Mouse (Mus musculus): ENCODE measurements at regions not wholly inside any gene's neighbourhood (a gene's known extent, or its start where the extent isn't known, plus 50 kb on each side); places are given as distances from the start of the nearest gene placed in this dataset.

DNA sequence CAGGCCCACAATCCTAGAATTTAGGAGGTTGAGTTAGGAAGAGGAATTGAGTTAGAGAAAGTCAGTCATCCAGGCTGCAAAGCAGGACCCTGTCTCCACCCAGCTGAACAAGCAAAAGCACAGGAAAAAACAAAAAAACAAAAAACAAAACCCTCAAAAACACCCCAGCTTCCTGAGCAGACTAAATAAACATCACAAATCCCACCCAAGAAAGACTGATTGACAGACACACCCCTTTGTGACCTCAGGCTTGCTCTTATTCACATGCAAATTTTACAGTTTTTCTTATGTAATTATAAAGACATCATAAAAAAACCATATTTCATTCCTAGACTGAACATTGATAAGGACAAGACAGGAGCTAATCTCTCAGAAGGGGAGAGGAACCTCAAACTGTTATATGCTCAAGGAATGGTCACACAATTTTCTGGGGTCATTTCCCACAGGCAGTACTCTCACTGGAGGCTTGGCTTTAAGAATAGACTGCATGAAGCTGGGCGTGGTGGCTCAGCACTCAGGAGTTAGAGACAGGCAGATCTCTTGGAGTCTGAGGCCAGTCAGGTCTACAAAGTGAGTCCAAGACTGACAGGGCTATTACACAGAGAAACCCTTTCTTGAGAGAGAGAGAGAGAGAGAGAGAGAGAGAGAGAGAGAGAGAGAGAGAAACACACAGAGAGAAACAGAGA, 73.8 kb upstream of the Marcks start:
- no peak for DNase-seq

- DNase-seq = no peak
Observed at GRCm38 (mm10) chr10:37211305-37211704, 72.6 kb upstream of the Marcks start.

DNA sequence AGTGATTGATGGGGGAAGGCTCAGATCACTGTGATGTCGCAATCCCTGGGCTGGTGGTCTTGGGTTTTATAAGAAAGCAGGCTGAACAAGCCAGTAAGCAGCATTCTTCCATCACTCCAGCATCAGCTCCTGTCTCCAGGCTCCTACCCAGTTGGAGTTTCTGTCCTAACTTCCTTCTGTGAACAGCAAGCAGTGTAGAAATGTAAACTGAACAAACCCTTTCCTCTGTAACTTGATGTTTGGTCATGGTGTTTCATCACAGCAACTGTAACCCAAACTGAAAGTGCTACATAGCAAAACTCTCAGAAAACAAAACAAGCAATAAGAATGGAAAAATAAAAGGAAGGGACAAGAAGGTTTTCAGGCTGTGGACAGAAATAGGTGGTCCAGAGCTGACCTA, 71.5 kb upstream of the Marcks start:
- DNase-seq = no peak

GRCm38 (mm10) chr10:37206986-37207385, 68.3 kb upstream of the Marcks start:
- no peak for DNase-seq

- DNase-seq = no peak
Observed at GRCm38 (mm10) chr10:37206546-37206945, 67.8 kb upstream of the Marcks start.

GRCm38 (mm10) chr10:37203709-37204108, 65.0 kb upstream of the Marcks start:
- no peak for DNase-seq

GRCm38 (mm10) chr10:37194798-37195453, 56.2 kb upstream of the Marcks start:
- DNase-seq = no peak

DNA sequence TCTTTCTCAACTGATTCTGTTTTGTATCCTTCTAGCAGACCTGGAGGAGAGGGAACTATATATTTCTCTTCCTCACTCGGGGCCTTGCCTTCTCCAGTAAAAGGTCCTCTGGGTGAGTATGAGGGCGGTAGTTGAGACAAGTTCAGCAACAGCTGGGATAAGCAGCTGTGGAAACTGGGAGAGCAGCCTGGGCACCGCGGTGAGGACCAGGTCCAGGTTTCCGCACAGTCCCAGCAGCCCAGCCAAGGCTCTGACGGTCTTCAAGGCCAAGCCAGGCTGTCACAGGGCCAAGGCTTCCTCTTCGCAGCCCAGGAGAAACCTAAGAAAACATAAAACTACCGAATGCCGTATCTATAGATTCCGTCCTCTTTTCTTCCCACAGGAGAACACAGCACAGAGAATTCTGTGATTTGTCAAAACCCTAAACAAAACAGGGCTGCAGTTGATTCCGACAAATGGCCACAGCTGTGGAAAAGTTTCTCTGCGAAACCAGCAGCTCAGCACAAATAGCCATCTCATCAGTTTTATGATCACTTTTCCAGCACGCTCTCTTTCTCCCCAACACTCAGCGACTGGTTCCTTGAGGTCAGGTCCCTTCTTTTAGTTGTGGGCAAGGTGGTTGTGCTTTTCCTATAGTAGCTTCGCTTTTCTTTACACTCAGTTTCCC, 55.5 kb upstream of the Marcks start:
- no peak for DNase-seq

DNA sequence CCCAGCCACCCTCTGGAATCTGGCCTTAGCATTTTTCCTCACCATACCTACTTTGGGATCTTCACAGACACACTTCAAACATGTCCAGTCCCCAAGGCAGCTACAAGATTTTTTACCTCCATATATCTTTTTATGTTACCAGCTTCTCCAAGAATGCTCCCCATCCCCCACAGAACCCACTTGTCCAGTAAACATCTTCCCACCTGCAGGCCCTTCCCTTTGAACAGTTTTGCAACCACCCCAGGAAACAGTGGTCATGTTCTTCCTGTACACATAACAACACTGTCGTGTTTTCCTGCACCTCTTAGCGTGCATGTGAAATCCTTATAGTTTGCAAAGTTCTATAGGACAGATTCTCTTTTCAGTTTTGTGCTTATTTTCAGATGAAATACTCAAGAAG, 53.9 kb upstream of the Marcks start:
- DNase-seq = no peak

DNA sequence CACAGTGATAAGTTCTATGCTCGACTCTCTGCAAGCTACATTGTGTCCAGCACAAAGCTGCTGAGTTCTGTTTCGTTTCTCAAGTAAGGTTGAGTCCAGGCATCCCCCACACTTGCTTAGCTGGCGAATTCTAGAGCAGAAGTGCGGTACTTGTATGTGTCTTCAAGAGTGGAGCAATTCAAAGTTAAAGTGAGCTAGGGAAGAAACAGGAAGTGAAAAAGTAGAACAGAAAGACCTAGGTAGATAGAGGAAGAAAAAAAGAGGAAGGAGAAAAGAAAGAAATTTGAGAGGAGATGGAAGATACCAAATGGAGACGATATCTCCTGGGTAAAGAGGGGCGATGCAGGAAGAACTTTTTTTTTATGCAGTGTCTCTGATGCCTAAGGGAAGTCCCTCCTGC, 51.4 kb upstream of the Marcks start:
- no peak for DNase-seq

All from right cerebral cortex, postnatal 14 days (tissue).